Mouse (Mus musculus): ENCODE results near the gene Hoxa11. TPM values are rescaled to one million over a fixed set of nuclear protein-coding genes. Genes with fewer than 3 reads are reported as not detected.

The Hoxa11 gene
- polyA plus RNA-seq, 1 experiment from 2014 or later = not detected

GRCm38 (mm10) chr6:52244471-52245039 is 1.1 kb downstream of the Hoxa11 start:
- H3K36me3 ChIP-seq = no peaks in the 10 kb centered on the region
- H3K9ac ChIP-seq = no peak overlapping the region
- WGBS = 3% methylated on average over 23 of the region's 23 CpGs
- H3K27me3 ChIP-seq = peaks cover 99% of the 10 kb centered on the region
- peaks cover 20% of the 10 kb centered on the region for H3K4me1 ChIP-seq (replicated peaks)
- no peak overlapping the region for H3K27ac ChIP-seq
- no peaks in the 10 kb centered on the region for H3K9me3 ChIP-seq (replicated peaks)
- peak overlapping the region; percentile 30 for H3K4me2 ChIP-seq
- ATAC-seq (replicated peaks; ENCODE audit: insufficient number of reproducible peaks, insufficient read depth, low FRiP score, low read depth) = no peak
- H3K4me3 ChIP-seq = peak overlapping the region; percentile 25

GRCm38 (mm10) chr6:52243681-52244121 is 1.9 kb downstream of the Hoxa11 start:
- Histone ChIP-seq H3K36me3 (no peaks in the 10 kb centered on the region), H3K27ac (no peak overlapping the region), H3K4me2 (no peak overlapping the region), H3K9ac (no peak overlapping the region), H3K4me3 (no peak overlapping the region), H3K4me1 (replicated peaks) (peaks cover 15% of the 10 kb centered on the region), H3K9me3 (replicated peaks) (no peaks in the 10 kb centered on the region), H3K27me3 (peaks cover 98% of the 10 kb centered on the region)
- ATAC-seq (replicated peaks; ENCODE audit: insufficient number of reproducible peaks, insufficient read depth, low FRiP score, low read depth) = no peak
- 2% methylated on average over 12 of the region's 12 CpGs for WGBS

GRCm38 (mm10) chr6:52242801-52243332 is 2.7 kb downstream of the Hoxa11 start:
- peaks cover 15% of the 10 kb centered on the region for H3K4me1 ChIP-seq (replicated peaks)
- H3K27me3 ChIP-seq = peaks cover 98% of the 10 kb centered on the region
- no peak overlapping the region for H3K4me2 ChIP-seq
- H3K36me3 ChIP-seq = no peaks in the 10 kb centered on the region
- H3K9me3 ChIP-seq (replicated peaks) = no peaks in the 10 kb centered on the region
- H3K4me3 ChIP-seq = no peak overlapping the region
- ATAC-seq (replicated peaks; ENCODE audit: insufficient number of reproducible peaks, insufficient read depth, low FRiP score, low read depth) = no peak
- no peak overlapping the region for H3K27ac ChIP-seq
- 7% methylated on average over 4 of the region's 4 CpGs for WGBS
- no peak overlapping the region for H3K9ac ChIP-seq

- WGBS = 4% methylated on average over 9 of the region's 9 CpGs
- no peak overlapping the region for H3K4me2 ChIP-seq
Observed at GRCm38 (mm10) chr6:52241001-52241621, 4.5 kb downstream of the Hoxa11 start.

GRCm38 (mm10) chr6:52240389-52241000 is 5.1 kb downstream of the Hoxa11 start, which contains the start of gene Hoxa10:
Gene Hoxa10 (minus strand): TSS chr6:52240854.
- Histone ChIP-seq H3K4me2 (peak within 1 kb of the TSS; percentile 43), H3K27me3 (peaks cover 99% of the 10 kb centered on the region), H3K27ac (no peak within 1 kb of the TSS), H3K4me3 (peak within 1 kb of the TSS; percentile 28), H3K4me1 (replicated peaks) (peaks cover 10% of the 10 kb centered on the region), H3K36me3 (no peaks in the 10 kb centered on the region), H3K9ac (no peak within 1 kb of the TSS), H3K9me3 (replicated peaks) (no peaks in the 10 kb centered on the region)
- 2% methylated on average over 35 of the region's 35 CpGs for WGBS
- 0 out of 2 replicates have a peak, but pooled peaks have one; percentile 33 for ATAC-seq (replicated peaks; ENCODE audit: insufficient number of reproducible peaks, insufficient read depth, low FRiP score, low read depth)

More at GRCm38 (mm10) chr6:52241001-52241621, 4.5 kb downstream of the Hoxa11 start:
- H3K9me3 ChIP-seq (replicated peaks) = no peaks in the 10 kb centered on the region
- peaks cover 15% of the 10 kb centered on the region for H3K4me1 ChIP-seq (replicated peaks)
- no peak overlapping the region for H3K9ac ChIP-seq
- ATAC-seq (replicated peaks; ENCODE audit: insufficient number of reproducible peaks, insufficient read depth, low FRiP score, low read depth) = no peak
- no peaks in the 10 kb centered on the region for H3K36me3 ChIP-seq
- peaks cover 99% of the 10 kb centered on the region for H3K27me3 ChIP-seq
- no peak overlapping the region for H3K4me3 ChIP-seq
- H3K27ac ChIP-seq = no peak overlapping the region

- Histone ChIP-seq H3K27ac (no peak overlapping the region), H3K4me1 (replicated peaks) (peaks cover 4% of the 10 kb centered on the region), H3K36me3 (no peaks in the 10 kb centered on the region), H3K4me2 (peak overlapping the region; percentile 43), H3K27me3 (peaks cover 99% of the 10 kb centered on the region), H3K9me3 (replicated peaks) (no peaks in the 10 kb centered on the region), H3K4me3 (peak overlapping the region; percentile 28), H3K9ac (no peak overlapping the region)
- WGBS = 3% methylated on average over 30 of the region's 30 CpGs
- ATAC-seq (replicated peaks; ENCODE audit: insufficient number of reproducible peaks, insufficient read depth, low FRiP score, low read depth) = no peak
Observed at GRCm38 (mm10) chr6:52239625-52240388, 5.8 kb downstream of the Hoxa11 start.

- no peak overlapping the region for H3K4me2 ChIP-seq
- 7% methylated on average over 7 of the region's 7 CpGs for WGBS
- H3K4me3 ChIP-seq = no peak overlapping the region
- H3K4me1 ChIP-seq (replicated peaks) = peaks cover 10% of the 10 kb centered on the region
- H3K36me3 ChIP-seq = no peaks in the 10 kb centered on the region
- no peak for ATAC-seq (replicated peaks; ENCODE audit: insufficient number of reproducible peaks, insufficient read depth, low FRiP score, low read depth)
- no peak overlapping the region for H3K27ac ChIP-seq
- peaks cover 99% of the 10 kb centered on the region for H3K27me3 ChIP-seq
- H3K9me3 ChIP-seq (replicated peaks) = no peaks in the 10 kb centered on the region
- H3K9ac ChIP-seq = no peak overlapping the region
Observed at GRCm38 (mm10) chr6:52238976-52239375, 6.6 kb downstream of the Hoxa11 start.

GRCm38 (mm10) chr6:52238155-52238545 is 7.5 kb downstream of the Hoxa11 start:
- 5% methylated on average over 7 of the region's 7 CpGs for WGBS
- no peak overlapping the region for H3K9ac ChIP-seq
- H3K27ac ChIP-seq = no peak overlapping the region
- peaks cover 99% of the 10 kb centered on the region for H3K27me3 ChIP-seq
- no peak overlapping the region for H3K4me3 ChIP-seq
- H3K4me1 ChIP-seq (replicated peaks) = peaks cover 12% of the 10 kb centered on the region
- no peak overlapping the region for H3K4me2 ChIP-seq
- ATAC-seq (replicated peaks; ENCODE audit: insufficient number of reproducible peaks, insufficient read depth, low FRiP score, low read depth) = no peak
- H3K9me3 ChIP-seq (replicated peaks) = no peaks in the 10 kb centered on the region
- H3K36me3 ChIP-seq = no peaks in the 10 kb centered on the region

- no peak overlapping the region for H3K4me3 ChIP-seq
- H3K27me3 ChIP-seq = peaks cover 99% of the 10 kb centered on the region
- no peak overlapping the region for H3K4me2 ChIP-seq
- 11% methylated on average over 10 of the region's 10 CpGs for WGBS
- H3K36me3 ChIP-seq = no peaks in the 10 kb centered on the region
- peaks cover 12% of the 10 kb centered on the region for H3K4me1 ChIP-seq (replicated peaks)
- no peak for ATAC-seq (replicated peaks; ENCODE audit: insufficient number of reproducible peaks, insufficient read depth, low FRiP score, low read depth)
- H3K9me3 ChIP-seq (replicated peaks) = no peaks in the 10 kb centered on the region
- H3K27ac ChIP-seq = no peak overlapping the region
- H3K9ac ChIP-seq = no peak overlapping the region
Observed at GRCm38 (mm10) chr6:52237346-52238154, 8.1 kb downstream of the Hoxa11 start.

GRCm38 (mm10) chr6:52236806-52237205 is 8.8 kb downstream of the Hoxa11 start:
- H3K9ac ChIP-seq = no peak overlapping the region
- H3K9me3 ChIP-seq (replicated peaks) = no peaks in the 10 kb centered on the region
- H3K27me3 ChIP-seq = peaks cover 99% of the 10 kb centered on the region
- WGBS = 14% methylated on average over 3 of the region's 3 CpGs
- H3K36me3 ChIP-seq = no peaks in the 10 kb centered on the region
- ATAC-seq (replicated peaks; ENCODE audit: insufficient number of reproducible peaks, insufficient read depth, low FRiP score, low read depth) = no peak
- H3K27ac ChIP-seq = no peak overlapping the region
- no peak overlapping the region for H3K4me3 ChIP-seq
- H3K4me2 ChIP-seq = no peak overlapping the region
- H3K4me1 ChIP-seq (replicated peaks) = peaks cover 14% of the 10 kb centered on the region

Measured in heart, embryonic 15.5 days (tissue).